Mouse (Mus musculus): ENCODE results near the gene Rora. TPM values are rescaled to one million over a fixed set of nuclear protein-coding genes. Genes with fewer than 3 reads are reported as not detected.
A peak's percentile ranks its signal among the peaks of the same experiment; 100 is the strongest.

The Rora gene
- total and polyA plus RNA-seq, 3 experiments: 39.7 to 94.1 (median 45.9) TPM

DNA sequence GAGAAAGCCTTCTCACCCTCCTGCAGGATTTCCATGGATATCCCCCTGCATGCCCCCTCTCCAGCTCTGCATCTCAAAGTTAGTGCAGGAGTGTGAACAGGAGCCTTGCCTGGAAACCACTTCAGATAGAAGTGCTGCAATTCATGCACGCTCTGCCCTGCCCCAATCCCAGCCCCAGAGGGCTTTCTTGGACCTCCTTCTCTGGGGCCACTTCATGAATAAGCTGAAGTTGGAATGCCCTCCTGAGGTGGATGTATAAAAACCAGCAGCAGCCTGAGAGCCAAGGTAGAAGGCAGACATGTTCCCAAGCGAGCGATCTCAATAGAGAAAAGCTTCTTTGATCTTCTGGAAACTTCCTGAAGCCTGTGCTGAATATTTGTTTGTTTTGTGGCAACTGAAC is 572.8 kb downstream of the Rora start:
- peak; percentile 40 for DNase-seq

DNA sequence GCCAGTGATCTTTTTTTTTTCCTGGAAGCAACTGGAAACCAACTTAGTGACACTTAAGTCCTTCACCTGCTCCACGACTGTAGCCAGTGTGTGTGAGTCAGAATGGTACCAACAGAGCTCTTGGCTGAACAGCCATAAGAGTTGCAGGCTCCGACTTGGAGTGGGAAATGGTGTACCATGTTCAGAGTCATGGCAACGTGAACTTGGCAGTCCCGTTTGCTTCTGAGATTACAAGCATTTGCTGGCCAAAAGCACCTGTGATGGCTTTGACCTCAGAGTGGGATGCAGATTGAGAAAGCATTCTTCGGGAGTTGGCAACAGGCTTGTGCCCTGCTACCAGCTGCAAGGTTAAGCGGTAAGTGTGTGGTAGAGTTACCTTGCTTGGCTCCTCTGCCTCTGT is 574.2 kb downstream of the Rora start:
- DNase-seq: peak; percentile 41

DNA sequence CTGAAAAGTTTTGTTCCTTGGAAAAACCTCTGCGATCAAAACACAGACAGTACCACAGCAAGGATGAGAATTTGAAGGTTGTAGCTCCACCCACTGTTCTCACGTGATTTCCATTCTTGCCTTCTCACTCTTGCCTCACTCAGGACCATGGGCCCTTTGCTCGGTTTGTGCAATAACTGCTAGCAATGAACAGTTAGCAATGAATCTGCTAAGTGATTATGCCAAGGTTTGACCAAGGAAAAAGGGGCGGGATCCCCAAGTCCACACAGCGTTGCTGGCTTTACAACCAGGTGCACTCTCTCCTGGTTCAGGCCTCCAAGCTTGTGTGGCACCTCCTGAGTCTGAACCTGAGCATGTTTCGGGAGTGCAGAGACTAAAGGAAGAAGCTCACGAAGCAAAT is 576.3 kb downstream of the Rora start:
- DNase-seq: peak; percentile 67

DNA sequence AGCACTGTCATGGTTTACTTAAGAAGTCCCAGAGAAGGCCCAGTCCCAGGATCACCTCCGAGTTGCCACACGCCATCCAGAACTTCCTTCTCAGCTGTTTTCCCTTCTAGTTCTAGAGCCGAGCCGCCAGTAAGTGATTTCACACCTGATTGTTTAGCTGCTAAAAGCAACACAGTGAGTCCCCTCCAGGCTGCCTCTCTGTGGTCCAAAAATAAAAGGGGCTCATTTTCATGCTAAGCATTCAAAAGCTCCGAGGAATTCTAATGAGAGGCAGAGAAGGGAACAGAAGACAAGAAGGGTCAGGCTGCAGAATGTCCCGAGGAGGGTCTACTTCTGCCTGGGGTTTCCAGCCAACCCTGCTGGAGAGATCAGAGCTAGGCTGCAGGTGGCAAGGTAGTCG is 580.9 kb downstream of the Rora start:
- DNase-seq: no peak

DNA sequence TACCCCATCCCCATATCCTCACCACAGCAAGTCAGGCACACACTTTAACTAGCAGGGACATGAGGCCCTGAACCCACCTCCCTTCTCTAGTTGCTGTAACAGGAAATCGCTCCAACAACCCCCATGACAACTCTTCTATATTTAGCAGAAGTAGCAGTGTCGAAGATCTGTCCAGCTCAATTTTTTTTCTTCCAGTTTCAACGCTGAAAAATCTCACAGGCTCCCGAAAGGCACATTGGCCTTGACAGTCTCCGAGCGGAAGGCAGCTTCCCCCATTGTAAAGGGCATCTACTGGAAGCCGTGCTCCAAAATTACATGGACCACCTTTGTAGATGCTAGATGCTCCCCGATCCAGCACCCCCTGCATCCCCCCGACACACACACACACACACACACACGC is 583.7 kb downstream of the Rora start:
- DNase-seq: peak; percentile 53

DNA sequence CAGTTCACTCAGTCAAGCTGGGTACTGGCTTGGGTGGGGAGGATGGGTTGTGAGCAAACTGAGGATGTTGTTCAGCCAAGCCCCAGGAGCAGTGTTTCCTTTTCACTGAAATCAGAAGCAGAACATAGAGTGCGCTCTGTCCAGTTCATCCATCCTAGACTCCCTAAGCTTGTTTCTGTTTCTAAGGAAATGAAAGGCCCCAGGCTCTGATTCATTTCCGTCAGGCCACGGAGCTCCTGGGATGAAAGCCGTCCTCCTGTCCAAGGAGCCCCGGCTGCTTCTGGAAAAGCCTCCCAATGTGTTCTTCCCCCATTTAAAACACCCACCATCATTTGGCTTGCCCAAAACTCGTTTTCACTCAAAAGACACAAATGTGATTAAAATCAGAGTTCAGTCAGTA is 589.0 kb downstream of the Rora start:
- DNase-seq: no peak

DNA sequence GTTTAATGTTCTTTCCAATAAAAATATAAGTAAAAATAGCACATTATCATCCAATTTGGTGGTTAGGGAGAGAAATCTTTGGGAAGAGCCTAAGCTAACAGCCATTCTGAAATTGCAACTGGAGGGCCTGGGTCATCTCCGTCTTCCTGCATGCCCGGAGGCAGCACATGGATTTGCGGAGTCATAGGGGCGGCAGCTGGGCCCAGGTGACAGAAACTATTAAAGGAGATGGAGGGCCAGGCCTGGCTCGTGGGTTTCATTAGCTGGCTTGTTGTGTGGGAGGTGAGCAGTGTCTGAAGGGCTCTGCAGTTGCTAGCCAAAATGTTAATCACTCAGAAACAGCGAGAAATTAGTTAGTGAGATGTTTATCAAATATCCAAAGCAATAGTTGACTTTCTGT is 590.0 kb downstream of the Rora start:
- DNase-seq: no peak

DNA sequence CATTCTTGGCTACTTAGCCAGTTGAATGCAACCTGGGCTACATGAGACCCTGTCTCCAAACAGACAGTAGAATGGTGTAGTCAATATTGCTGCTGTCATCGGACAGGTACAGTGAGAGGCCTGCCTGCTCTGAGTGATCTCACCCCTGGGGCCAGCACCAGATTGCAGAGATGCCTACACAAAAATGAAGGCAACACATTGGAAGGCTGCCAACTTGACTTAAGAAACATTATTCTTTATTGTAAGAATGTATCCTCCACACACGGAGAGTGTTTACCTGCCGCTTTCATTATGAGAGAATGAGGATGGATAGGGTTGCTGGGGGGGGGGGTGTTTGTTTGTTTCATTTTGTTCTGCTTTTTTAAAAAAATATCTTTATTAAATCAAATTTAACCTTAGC is 592.6 kb downstream of the Rora start:
- DNase-seq: no peak

DNA sequence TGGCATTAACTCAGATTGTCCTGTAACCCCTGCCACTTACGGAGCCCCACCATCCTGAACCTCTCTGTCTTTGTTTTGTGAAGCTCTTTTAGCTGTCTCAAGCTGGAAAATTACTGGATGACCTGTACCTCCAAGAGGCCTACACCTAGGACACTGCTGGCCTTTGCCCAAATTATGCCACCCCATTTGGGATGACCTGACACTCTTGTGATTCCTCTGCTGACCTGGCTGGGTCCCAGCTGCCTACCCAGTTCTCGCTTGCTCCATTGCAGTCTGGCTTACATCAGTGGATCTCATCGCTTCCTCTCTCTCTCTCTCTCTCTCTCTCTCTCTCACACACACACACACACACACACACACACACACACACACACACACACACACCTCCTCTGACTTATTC is 596.0 kb downstream of the Rora start:
- no peak for DNase-seq

DNA sequence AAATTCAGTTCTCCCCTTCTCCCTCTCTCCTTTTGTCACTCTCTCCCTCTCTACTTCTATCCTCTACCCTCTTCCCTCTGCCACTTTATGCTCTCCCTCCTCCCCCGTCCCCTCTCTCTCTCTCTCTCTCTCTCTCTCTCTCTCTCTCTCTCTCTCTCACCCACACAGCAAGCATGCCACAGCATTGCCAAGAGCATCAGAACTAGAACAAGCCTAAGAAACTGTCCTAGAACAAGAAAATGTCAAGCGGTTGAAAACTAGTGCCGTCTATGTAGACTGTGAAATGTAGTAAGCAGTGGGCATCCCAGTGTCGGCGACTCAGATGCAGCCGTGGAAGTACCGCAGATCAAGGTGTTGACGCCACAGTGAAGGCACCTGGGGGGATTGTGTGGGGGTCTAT is 596.7 kb downstream of the Rora start:
- DNase-seq: no peak

DNA sequence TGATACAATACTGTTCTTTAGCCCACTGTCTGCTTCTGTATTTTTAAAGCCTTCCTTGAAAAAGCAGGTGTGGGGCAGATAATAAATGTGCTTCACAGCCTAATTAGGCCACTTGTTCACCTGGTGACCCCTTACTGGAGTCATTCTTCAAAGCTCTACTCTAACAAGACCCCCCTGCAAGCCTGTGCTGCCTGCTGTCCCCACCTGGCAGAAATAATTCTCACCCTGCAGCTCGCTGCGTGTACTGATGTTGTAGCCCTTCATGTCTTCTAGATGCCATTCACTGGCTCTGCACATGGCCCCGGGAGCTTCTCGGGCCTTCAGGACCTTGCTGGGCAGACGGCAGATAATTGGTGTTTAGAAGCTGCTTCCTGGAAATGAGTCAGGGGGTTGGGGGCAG is 604.9 kb downstream of the Rora start:
- DNase-seq: no peak

DNA sequence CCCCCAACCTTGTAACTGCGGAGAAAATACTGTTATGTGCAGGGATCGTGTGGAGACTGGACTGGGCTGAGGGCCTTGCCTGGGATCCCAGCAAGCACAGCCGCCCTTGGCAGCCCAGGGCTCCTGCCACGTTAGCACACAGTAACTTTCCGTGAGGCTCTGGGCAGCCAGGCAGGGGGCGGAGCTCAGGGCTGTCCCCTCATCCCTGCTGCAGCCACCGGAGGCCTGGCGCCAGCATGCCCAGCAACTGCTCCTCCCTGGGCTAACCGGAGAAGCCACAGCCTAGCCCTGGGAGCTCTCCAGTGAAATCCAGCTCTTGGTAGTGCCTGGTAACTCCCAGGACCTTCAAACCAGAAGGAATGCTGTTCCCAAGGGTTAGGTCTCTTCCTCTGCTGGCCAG is 605.8 kb downstream of the Rora start:
- peak; percentile 95 for DNase-seq

DNA sequence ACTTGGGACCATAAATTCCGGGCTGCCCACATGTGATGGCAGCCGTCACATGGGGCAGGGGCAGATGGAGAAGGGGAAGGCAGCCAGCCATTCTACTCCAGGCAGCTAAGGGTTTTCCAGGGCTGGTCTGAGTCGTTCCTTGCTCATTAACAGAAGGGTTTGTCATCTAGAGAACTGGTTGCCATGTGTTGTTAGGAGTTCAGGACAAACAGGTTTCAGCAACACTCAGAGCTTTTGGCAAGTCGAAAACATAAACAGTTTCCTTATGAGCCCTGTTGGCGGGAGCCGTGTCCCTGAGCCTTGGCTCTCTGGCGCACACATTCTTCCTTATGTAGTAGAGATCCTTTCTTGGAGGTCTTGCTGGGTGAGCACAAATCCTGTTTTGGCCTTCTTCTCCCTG is 611.6 kb downstream of the Rora start:
- DNase-seq: no peak

DNA sequence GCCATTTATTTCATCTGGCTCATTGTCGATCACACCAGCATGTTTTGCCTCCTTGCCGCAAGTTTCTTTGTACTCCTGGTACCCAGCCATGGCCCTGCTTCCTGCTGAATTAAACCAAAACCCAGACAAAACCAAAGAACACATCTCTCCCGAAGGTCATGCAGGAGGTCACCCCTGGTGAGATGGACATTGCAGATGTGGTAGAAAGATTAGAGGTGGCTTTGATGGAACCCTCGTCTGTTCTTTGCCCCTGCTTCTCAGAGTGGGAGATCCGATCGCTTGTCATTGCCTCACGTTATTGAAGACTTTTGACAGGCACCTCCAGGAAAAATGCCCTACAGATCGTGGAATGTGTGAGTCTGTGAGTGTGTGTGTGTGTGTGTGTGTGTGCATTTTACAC is 616.8 kb downstream of the Rora start:
- DNase-seq: no peak

DNA sequence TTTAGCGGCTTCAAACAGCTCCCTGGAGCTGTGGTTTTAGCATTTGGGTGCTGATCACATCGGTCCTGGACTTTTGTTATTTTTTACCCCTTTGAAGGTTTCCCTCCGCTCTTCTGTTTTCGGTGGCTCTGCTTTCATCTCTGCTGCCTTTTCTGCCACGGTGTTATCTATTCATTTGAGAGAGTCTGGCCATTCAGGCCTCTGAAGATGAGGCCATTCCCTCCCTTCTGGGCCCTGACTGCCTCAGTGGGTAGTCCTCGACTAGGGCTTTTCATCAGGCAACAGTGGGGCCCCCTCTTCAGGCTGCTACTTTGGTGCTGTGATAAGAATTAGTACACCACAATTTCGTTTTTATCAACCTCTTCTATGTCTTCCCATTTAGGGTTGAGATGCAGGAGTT is 617.3 kb downstream of the Rora start:
- DNase-seq: no peak

DNA sequence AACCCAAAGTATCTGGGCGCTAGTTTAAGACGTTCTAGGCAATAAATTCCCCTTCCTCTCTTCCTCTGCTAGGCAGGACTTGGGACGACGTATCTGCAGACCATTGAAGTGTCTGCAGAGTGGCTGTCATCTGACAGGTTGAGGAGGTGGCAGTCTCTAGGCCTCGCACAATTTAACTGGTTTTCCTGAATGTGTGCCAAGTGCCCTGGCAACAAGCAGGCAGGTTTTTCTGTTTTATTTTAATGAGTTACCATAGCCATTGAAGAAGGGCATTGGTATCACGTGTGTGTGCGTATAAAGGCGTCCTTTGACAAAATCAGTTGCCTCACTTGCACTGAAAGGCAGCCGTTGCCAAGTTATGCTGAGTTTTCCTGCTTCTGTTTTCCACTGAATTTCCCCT is 619.3 kb downstream of the Rora start:
- no peak for DNase-seq

DNA sequence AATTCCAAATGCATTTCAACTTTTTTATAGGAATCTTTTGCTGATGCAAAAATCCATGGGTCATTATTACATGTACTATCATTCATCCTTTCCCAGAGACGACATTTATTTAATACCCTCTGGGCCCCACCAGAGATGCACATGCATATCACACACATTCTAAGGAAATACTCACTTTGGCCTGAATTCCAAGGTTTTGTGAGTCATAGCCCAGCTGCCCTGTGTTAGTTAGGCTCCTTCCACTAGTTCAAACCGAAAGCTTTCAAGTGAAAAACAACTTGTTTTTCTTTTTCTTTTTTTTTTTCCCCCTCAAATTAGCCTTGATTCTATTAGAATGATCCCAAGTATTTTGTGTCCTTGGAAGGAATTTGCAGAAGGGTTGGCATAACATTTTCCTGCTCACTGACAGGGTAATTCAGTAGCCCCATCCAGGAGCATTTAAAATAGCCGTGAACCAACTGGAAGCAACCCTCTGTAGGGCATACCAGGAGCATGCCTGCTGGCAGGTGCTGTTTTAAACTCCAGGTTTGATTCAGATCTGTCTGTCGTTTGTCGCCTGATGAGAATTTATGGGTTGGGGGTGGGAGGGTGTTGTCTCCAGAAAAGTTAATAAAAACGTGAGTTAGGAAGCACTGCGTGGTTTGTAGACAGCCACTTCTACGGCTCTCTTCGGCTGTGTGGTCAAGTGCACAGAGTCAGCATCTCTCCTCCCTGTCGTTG is 621.3 kb downstream of the Rora start:
- DNase-seq: peak; percentile 63

DNA sequence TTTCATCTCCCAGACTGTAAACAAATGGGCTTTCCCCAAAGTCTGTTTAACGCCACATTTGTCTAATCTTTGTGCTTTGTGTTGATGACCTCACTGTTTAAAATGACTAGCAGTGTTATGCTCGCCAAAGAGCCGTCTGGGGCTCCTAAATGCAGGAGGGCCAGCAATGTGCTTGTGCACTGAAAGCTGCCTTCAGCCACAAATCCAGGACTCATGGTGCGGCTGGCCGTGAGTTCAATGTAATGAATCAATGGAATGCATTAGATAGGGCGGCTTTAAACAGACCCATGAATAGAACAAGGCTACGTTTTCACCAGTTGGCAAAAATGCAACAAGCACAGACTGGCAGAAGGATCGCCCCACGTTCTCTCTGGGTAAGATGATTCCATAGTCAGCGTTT is 623.7 kb downstream of the Rora start:
- DNase-seq: no peak

DNA sequence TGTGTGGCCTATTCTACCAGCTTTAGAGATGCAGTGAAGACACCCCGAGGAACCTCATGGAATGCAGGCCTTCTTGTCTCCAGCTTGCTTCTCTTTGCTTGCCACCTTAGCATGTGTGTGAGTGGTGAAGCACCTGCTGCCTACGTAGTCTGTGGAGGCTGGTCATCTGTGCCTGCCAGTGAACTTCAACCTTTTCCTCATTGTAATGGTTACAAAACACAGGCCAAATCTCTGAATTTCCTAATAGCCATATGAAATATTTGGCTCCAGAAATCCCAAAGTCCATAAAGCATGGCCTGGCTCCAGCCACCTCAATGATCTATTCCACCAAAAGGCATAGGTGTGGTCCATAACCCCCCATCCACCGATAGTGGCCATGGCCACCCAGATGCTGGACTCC is 631.4 kb downstream of the Rora start:
- no peak for DNase-seq

DNA sequence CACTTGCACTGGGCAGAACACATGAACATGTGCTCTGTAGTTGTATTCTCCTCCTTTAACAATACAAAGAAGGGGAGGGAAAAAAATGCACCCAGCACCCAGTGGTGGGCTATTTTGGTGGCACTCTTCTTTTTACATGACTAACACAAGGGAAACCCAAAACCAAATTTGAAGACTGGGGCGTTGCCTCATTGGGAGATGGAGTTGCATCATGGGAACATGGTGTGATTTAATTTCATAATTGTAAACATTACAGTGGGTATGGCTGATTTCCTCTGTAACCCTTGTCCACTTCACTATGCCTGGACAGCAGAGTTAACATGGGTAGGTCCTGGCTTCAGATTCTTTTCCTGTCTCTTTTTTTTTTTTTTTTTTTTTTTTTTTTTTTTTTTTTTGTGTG is 634.5 kb downstream of the Rora start:
- DNase-seq: peak; percentile 17

DNA sequence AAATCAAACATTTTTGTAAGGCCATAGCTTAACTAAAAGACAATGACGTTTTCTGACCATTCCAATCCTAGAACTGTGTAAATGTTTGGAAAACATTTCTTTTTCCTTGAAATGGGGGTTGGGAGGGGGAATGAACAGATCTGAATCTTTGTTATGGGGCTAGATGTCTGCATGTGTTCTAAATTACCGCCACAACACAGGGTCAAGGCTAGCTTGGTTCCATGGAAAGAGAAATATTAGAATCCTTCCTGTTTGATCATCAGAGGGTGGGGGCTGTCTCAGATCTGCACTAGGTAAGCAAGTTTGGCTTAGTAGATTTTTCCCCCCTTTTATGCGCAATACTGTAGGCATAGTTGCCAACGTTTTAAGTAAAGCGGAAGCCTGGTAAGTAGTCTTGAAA is 635.0 kb downstream of the Rora start:
- peak; percentile 33 for DNase-seq

DNA sequence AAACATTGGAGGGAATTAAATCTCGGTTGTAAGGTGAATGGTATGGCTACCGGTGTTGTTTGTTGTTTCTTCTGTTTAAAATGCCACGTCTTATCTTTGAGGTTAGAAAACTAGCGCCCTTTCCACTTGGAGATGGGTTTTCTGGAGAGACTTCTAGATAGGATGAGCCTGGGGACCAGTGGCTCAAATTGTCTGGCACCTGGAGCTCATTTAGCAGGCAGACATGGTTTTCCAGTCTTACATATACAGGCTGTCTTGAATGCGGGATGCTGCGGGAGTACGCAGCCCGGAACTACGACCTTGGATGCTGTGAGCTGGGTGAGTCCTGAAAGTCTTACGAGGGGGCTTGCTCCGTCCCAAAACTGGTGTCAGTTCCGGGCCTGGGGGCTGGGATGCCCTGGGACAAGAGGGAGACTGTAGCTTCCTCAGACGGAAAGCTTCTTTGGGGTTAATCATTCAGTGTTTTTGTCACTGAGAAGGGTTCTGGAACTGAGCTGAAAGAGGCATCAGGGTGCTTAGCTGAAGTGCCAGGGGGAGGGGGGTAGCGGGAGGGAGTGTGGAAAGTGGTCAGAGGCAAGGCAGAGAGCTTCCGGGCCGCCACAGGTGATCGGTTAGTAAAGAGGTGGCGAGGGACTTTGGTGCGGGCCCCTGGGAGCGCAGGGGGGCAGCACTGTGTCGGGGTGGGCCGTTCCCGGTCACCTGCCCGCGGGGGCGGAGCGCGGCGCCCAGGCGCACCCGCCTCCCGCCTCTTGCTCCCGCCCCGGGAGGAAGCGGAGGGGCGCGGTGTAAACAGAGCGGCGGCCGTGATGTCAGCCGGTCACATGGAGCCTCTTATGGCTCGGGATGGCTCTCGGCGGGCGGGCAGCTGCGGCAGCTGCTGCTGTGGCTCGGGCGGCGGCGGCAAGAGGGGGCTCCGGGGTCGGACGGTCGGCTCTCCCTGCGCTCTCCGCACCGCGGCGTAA is 635.8 kb downstream of the Rora start:
- peak; percentile 96 for DNase-seq
